Mouse (Mus musculus): ENCODE measurements at regions not wholly inside any gene's neighbourhood (a gene's known extent, or its start where the extent isn't known, plus 50 kb on each side); places are given as distances from the start of the nearest gene placed in this dataset.
A peak's percentile ranks its signal among the peaks of the same experiment; 100 is the strongest.

- no peak for DNase-seq
Measured at GRCm38 (mm10) chr12:77179138-77179537, 58.8 kb upstream of the Fut8 start.

GRCm38 (mm10) chr12:77177811-77178578, 59.9 kb upstream of the Fut8 start:
- no peak for DNase-seq

DNA sequence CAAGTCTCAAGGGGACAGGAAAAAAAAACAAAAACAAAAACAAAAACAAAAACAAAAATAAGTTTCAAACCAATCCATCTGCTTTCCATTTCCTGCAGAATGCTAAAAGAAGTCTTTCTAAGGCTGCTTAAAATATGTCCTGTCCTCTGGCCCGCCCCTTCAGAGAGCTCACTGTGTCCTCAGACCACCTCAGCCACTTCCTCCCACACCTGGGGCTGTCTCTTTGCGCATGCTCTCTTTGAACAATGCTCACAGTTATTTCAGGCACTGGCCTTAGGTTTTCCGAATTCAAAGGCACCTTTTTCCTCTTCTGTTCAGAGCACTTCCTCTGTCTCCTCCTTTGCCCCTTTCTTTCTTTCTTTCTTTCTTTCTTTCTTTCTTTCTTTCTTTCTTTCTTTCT, 60.6 kb upstream of the Fut8 start:
- peak; percentile 18 to 23 for DNase-seq

GRCm38 (mm10) chr12:77174032-77174431, 63.9 kb upstream of the Fut8 start:
- no peak for DNase-seq

- DNase-seq = no peak
Measured at GRCm38 (mm10) chr12:77172540-77172939, 65.4 kb upstream of the Fut8 start.

DNA sequence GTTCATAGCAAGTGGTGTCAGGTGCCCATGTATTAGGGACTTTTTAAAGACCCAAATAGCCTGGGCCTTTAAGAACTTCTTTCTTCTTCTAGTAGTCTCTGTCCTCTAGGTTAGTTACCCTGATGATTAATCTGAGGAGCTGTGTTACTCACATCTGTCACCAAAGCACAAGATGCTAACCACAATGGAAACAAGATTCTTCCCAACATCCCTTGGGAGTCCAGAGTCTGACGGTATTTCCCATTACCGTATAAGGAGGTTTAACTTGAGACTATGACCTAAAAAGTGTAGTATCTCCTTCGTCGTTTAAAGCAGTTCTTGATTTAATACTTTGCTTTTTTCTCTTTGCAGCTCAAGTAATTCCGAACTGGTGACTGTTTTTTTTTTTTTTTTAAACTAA, 67.7 kb upstream of the Fut8 start:
- DNase-seq = no peak

- no peak for DNase-seq
Measured at GRCm38 (mm10) chr12:77168367-77168766, 69.6 kb upstream of the Fut8 start.

DNA sequence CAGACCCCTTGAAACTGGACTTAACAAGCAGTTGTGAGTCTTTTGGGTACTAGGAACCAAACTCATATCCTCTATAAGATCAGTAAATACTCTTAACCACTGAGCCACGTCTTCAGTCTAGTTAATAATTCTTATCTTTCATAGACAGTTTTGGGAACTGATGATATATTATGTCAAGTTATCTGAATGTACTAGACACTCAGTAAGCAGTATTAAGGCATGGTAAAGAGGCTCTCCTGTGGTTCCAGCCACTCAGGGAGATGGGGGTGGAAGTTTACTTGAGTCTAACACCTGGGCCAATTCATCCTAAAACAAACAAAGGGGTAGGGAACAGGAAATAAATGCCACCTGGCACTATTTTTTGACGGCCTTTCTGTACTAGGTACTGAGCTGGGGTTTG, 81.2 kb upstream of the Fut8 start:
- no peak for DNase-seq

DNA sequence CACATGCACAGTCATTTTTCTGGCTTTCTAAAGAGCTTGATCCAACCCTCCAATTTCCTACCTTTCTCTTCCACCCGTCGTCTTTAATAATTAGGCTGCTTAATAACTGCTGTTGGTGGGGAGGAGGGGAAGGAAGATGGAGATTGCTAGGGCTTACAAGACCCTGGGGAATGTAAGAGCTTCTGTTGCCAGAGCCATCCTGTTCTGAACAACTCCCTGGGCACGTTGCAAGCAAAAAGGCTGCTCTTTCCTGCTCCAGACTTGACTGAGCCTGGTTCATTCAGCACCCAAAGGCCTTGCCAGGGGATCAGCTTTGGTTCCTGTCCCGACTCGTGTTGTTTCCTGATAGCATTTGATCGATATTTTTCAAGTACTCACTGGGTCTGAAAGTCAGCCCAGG, 82.3 kb upstream of the Fut8 start:
- no peak for DNase-seq

GRCm38 (mm10) chr12:77151471-77151870, 86.5 kb upstream of the Fut8 start:
- no peak for DNase-seq

- DNase-seq = no peak
Measured at GRCm38 (mm10) chr12:77149835-77150234, 88.1 kb upstream of the Fut8 start.

- no peak for DNase-seq
Measured at GRCm38 (mm10) chr12:77148146-77148545, 89.8 kb upstream of the Fut8 start.

DNA sequence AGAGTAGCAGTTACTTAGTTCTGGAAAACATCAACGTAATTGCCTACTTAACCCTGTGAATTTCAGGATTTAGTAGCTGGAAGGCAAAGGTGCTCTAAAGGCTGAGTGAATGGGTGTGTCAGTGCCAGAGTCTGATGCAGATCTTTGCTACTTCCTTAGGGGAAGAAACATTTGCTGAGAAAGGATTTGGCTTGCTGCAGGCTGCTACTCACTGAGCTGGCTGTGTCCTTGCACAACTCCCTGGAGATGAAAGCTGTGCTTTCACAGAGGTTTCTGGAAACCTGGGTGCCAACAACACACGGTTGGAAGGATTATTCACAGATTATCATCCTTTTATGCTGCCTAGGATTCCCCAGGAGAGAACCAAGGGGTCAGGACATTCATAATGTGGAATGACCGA, 94.0 kb upstream of the Fut8 start:
- no peak for DNase-seq

GRCm38 (mm10) chr12:77143521-77143920, 94.4 kb upstream of the Fut8 start:
- no peak for DNase-seq

GRCm38 (mm10) chr12:77143105-77143504, 94.8 kb upstream of the Fut8 start:
- no peak for DNase-seq

DNA sequence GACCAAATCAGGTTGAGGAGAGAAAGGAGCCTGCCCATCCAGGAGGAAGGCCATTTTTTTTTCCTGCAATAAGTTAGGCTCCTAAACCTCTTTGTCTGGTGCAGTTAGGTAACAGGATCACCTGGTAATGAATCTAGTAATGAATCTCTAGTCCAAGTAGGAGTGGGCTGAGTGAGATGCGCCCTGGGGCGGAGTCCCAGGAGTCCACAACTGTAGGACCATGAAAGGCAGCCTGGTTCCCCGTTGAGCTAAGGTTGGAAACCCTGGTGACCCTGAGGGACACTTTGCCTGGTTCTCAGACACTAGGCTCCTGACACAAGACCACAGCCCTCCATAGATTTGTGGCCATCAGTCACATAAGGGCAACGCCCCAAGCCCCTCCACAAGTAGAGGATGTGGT, 95.7 kb upstream of the Fut8 start:
- no peak for DNase-seq

DNA sequence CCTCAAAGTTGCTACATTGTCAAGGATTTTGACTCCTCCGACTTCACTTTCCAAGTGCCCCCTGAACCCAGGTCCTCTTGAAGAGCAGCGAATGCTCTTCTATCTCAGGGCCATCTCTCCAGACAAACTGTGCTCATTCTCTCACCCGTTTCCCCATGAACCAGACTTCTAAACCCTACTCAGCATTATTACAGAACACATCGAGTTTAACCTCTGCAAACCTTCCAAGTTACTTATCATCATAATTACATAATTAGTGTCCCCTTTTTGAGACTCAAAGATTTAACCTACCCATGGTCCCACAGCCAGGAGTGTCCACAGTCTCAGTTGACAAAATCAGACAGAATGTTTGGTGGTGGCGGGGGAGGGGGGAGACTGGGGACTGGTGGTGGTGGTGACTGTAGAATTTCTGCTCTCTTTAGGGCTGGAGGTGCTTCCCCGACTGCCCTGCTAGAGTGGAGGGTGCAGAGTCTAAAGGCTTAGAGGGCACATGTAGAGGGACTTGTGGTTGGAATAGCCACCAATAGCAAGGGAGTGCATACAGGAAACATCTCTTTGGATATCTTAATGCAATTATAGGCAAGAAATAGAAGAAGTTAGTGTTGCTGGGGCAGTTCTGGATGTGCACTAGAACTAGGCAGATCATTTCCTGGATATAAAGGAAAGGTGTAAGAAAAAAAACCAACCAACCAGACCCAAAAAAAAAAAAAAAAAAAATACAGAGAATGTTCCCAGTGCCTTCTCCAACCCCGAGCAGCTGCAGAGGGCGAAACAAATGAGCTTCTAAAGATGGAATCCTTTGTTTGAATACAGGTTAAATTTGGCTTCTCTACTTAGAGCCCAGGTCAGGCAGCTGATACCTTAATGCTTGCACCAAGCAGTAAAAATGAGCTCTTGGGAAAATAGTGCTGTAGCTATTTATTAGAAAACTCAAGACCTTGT, 96.4 kb upstream of the Fut8 start:
- DNase-seq = no peak

GRCm38 (mm10) chr12:77140656-77141055, 97.3 kb upstream of the Fut8 start:
- no peak for DNase-seq

DNA sequence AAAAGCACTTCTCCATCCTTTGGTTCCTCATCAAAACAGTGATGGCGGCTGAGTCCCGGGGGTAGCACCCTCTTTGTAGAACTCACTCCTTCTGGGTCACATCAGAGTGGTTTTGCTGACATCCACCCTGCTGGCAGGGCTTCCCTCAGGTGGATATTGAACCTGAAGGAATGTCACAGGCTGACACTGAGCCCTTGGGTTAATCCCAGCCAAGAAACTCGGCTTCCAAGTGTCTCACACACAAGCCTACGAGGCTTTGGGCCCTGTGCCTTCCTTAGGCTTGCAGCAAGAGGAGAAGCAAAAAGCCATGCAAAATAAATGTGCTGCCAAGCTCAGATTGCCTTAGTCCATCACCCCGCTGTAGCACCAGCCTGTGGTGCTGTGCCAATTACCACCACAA, 97.8 kb upstream of the Fut8 start:
- DNase-seq = no peak

- no peak for DNase-seq
Measured at GRCm38 (mm10) chr12:77139718-77140117, 98.2 kb upstream of the Fut8 start.

- peak; percentile 49 to 58 for DNase-seq
Measured at GRCm38 (mm10) chr12:77138506-77139201, 99.3 kb upstream of the Fut8 start.

DNA sequence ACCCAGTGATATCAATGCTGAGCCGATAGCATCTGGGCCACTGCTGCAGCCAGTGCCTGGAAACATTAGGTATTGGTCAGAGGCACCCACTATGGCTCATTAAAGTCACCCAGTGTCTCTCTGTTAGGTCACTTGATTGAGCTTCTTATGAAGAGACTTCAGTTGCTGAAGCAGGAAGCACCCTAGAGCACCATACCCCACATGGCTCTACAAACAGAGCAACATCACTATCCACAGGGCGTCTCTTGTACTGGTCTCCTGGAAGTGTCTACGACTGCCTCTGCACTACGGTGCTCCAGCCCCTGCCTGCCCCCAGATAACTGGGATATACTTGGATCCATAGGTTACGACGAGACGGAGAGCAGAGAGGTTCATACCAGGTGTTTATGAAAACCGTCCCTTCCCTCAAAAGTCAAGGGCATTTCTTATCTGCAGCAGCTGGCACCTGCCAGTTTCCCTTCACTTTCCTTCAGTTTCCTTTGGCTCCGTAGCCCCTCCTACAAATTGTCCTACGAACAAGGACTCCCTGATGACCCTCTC, 100.6 kb upstream of the Fut8 start:
- no peak for DNase-seq

DNA sequence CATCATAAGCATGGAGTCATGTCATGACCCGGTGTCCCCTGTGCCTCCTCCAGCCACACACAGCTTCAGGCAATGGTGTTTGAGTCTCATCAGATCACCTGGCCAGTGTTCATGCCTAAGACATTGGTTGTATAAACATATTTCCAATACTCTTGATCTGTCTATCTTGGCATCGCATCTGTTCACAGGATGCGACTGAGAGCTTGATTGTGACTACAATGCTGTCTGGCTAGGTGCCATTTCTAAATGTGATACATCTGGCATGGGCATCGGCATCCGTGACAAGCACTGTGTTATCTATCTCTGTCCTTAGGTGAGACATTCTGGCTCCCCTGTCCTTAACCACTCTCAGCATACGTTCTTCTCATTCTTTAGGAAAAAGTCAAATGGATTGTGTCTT, 102.3 kb upstream of the Fut8 start:
- no peak for DNase-seq
